Mouse (Mus musculus) cerebellum, adult 9-11 months (tissue): ENCODE data around the gene Pcsk6.
"Not testable (repeated sequence)": the region's sequence is repeated elsewhere in the genome, so short reads cannot be mapped to it uniquely, and the experiment has no call there.

Experiments
- DNase-seq: peaks from one replicate; pipeline ENCODE4 v3.0.0; 2022

Pcsk6 gene

DNA sequence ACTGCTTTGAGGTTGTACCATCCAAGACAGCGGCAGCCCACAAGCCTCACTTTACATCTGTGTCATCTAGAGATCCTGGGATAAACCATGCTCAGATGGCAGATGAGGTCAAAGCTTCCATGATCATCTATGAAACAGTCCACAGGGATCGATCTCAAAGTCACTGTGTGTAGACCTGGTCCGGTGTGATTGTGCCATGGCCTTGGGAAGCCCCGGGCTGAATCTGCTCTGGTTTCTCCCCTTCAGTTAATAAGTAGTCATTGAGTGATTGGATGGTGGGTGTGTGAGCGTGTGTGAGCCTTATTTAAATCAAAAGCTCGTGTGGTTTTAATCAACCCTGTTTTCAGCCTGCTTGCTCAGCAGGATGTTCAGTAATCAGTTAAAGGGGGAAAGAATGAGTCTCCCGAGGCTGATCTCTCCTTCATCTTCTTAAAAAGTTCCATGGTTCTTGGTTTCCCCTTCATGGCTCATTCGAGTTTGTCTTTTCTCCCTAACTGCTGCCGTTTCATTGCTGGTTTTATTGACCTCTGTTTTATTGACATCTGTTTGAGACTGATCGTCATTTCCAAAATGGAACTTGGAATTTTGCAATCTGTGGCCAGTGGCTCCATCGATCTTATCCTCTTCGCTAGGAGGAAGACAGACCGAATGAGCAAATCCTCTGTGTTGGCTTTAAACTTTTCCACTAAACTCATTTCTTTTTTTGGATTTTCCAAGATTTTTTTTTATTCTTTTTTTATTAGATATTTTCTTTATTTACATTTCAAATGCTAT lies 142.5 kb downstream of the Pcsk6 start:
- DNase-seq = no peak

DNA sequence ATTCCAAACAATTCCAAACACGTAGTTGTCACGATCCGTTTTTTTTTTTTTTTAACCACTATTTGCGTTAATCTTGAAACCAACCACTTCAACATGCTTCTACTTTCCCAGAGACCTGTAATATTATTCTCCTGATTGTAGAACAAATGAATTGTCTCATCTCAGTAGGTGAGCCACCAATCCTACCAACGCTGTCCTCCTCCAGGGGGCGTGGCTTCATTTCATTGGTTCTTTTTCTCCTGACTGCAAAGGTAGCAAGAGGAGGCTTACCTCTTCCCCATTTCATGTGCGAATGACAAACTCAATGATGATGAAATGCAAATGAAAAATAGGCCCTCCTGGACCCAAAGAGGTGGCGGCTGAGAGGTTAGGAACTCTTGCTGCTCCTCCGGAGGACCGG lies 143.5 kb downstream of the Pcsk6 start:
- no peak for DNase-seq

DNA sequence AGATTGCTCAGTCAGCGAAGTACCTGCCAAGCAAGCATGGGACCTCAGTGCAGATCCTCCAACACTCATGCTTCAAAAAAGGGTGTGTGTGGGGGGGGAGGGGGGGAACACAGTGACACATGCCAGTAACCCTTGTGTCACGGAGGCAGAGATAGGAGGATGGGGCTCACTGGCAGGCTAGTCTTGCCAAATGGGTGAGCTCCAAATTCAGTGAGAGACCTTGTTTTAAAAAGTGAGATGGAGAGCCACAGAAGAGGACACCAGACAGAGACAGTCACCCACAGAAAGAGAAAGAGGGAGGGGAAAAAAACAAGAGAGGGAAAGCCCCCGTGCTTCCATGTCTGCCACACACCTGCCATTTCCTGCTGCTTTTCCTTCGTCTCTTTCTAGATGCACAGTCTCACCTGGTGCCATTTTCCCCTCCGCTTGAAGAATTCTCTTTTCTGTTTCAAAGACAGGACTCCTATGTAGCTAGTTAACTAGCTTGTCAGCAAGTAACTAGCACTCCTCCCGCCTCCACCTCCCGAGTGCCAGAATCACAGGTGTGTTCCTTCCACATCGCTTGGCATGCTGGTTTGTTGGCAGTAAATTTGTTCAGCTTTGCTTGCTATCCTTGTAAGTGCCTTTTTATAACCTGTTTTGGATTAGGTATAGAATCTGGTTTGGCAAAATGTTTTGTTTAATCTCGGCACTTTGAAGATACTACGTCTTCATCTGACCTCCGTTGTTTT lies 146.8 kb downstream of the Pcsk6 start:
- DNase-seq = peak; percentile 97

DNA sequence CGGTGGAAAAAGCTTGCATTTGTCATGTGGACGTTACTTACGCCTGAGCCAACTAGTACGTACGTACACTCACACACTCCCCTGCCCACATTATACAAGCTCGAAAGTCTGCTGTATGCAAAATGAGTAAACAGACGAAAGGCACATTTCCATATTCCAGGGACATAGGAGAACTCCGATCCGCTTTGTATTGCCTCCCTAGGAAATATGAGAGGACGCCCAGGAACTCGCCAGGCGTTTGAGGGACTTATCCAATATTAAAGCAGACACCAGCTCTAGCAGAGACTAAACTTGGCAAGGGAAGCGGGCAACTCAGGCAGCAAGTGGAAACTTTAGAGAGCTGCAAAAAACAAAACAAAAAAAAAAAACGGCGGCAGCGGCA lies 147.3 kb downstream of the Pcsk6 start:
- DNase-seq = no peak

DNA sequence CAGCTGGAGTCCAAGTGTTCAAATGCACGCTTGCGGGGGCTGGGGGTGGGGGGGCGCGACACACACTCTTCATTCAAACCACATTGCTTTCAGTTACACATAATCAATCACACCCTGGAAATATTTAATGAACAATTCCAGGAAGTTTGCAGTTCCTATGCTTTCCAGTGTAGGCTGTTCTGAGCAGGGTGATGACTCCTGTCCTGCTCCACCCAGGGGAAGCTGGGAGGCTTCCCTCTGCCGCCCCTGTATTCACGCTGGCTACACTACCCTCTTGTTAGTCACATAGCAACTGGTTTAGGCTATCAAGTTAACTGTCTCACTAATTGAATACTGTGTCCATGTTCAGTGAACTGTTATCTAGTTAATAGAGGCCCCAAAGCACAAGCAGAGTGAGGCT lies 149.0 kb downstream of the Pcsk6 start:
- no peak for DNase-seq

DNA sequence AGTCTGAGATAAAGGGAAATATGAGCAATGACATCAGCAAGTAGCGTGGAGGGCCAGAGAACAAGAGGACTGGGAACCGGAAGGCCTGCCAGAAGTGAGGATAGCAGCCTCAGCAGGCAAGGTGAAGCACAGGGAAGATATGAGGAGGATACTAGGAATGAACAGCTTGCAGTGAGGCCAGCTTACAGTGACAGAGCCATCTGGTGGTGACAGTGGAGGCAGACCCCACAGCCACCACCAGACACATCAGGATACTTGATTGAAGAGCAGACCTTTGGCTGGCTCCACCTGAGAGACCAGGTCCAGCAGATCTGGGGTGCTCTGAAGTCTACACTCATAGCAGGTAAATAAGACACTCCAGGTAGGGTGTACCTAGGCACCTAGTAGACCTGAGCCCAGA lies 166.2 kb downstream of the Pcsk6 start:
- no peak for DNase-seq

DNA sequence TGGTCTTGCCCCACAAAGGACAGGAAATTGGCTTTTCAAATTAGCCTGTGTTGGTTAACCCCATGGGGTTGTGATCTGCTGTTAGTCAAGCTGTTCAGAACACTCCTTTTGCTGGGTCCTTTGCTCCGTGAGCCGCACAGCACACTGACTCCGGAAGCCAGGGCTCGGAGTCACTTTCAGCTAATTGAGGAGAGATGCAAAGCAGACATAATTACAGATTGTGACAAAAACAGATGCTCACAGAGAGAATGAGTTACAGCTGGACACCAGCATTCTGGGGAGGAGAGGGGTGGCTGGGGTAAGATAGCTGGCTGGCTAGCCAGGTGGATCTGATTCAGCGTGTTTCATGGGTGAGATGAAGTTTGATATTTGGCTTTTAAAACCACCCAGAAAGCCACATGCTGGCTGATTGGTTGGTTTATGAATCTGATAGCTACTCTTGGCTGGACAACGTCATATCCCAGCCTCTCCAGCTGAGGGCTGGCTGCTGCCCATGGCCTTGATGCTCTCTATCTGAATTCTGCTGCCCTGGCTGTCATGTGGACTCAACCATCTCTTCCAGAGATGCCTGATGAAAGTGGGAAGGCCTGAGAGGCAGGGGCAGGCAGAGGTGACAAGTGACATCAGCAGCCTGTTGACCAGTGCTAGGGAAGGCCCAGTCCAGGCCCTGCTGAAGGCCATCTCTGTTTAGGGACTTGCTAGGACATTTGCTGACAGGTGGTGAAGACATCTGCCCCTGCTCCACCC lies 167.4 kb downstream of the Pcsk6 start:
- no peak for DNase-seq

DNA sequence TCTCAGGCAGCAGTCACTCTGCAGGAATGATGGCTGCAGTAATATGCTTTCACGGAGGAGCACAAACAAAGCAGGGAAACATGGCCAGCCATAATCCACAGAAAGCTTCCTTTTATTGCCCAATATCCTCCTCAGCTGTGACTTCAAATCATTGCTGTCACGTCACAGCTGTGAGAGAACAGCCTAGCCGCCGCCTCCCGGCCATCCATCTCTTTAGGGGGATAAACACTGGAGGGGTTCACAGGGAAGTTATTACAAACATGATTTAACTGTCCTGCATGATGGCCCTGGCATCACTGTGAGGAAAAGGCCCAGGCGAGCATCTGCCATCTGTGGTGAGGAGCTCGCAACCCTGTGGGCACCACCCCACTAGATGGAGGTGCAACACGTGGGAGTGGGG lies 175.3 kb downstream of the Pcsk6 start:
- DNase-seq = no peak

DNA sequence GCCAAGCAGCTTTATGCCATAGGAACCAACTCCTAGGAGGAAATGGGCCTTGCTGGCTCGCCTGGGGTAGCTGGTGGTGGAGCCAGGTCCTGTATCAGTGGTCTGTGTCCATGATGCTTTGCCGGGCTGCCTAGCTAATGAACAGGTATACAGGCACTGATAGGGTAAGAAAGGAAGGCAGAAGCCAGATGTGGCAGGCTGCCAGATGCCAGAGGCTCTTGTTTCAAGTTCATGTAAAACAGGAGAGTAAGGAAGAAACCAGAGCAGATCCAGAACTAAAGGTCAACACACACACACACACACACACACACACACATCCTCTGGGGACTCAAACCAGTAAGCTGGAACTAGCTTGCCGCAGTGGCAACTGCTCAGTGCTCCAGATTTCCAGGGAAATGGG lies 176.7 kb downstream of the Pcsk6 start:
- DNase-seq = peak; percentile 64

DNA sequence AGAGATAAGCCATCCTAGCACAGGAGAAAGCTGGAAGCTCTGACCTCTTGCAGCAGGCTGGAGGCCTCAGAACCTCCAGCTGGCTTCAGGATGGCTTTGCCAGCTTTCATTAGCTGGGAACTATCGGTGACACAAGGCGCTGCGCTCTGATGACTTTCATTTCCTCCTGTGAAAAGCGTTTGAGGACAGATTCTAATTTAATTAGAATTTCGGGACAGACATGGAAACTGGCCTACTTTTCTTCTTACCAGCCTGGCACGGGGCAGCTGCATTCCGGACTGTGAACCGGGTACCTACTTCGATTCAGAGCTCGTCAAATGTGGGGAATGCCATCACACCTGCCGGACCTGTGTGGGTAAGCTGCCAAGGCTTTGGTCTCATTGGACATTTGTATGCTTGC lies 177.2 kb downstream of the Pcsk6 start:
- DNase-seq = peak; percentile 84

DNA sequence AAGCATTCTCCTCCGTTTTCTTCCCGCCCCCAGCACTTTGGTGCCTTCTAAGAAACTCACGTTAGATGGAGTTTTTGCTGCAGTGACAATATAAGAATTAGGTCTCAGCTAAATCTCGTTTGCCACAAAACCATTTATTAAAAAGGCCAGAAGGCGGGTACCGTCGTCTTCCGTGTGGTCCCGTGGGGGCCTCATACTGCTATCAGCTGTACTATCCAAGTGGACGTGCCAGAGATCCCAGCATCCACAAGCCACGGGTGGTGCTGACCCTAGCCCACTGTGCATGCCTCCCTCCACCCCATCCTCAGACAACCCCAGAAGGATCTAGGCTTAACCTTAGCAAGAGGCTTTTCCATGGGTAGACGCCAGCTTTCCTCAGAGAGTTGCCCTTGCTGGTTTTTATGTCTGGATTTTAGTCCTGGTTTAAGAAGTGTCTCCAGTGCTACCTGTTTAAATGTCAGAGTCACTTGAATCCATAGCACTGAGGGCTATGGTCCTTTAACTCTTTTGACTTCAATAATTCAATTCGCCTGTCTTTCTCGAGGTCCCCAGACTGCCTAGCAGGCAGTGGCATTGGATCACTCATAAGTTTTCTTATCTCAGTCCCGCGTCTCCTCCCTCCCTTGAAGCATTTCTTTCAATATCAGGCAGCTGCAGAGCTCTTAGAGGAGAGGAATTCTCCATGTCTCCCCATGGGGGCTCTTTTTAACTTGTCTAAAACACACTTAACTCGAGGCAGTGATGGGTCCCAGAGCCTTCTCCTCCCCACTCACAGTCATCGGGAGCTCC lies 178.7 kb downstream of the Pcsk6 start:
- no peak for DNase-seq

DNA sequence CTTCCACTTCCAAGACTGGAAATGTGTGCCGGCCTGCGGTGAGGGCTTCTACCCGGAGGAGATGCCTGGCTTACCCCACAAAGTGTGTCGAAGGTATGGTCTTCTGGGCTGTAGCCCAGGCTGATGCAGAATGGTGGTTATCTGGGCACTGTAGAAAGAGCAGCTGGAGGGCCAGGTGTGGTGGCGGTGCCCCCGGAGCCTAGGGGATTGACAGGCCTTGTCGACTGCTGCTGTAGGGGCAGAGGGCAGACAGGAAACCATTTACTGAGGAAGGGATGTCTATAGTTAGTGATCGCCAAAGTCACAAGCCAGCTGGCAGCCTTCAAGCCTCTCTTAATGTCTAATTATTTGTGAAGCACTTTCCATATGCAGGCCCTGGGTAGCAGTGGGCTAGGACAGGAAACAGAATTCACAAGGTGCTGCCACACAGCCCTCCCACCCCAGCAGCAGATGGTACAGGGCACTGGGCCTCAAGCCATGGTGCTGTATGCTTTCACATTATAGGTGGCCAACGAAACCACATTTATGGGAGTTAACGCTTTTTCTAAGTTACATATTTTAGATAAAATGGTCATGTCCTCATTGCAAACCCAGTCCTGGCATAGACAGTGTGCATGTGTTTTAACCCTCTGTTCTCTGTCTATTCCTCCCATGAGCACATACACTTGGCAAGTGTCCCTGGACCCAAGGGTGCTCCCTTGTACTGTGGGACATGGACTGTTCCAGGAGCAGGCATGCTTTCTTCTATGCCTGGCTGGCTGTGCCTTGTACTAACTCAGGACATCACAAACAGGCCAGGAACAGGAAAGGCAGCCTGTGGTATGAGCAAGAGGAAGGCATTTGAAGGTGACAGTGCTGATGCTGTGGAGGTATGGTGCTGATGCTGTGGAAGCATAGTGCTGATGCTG lies 182.3 kb downstream of the Pcsk6 start, which contains the start of gene Gm45213:
Gene Gm45213 (plus strand): TSS at position 51 of the 908 bp plus-strand sequence.
- DNase-seq = peak; percentile 88

DNA sequence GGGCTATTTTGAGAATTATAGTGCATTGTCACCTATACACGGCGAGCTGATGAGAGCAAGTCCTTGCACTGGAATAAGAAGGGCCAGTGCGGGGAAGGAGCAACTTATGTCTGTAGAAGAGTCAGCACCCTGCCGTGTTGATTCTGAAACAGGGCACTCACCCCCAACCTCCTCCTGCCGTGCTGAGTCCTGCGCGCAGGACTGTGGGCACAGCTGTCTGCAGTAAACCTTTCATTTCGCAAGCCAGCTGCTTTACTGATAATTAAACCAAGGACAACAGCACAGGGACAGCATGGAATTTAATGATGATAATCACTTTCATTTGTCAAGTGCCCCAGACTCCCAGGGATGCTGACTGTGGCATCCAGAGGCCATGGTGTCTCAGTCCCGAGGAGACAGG lies 183.1 kb downstream of the Pcsk6 start:
- no peak for DNase-seq

DNA sequence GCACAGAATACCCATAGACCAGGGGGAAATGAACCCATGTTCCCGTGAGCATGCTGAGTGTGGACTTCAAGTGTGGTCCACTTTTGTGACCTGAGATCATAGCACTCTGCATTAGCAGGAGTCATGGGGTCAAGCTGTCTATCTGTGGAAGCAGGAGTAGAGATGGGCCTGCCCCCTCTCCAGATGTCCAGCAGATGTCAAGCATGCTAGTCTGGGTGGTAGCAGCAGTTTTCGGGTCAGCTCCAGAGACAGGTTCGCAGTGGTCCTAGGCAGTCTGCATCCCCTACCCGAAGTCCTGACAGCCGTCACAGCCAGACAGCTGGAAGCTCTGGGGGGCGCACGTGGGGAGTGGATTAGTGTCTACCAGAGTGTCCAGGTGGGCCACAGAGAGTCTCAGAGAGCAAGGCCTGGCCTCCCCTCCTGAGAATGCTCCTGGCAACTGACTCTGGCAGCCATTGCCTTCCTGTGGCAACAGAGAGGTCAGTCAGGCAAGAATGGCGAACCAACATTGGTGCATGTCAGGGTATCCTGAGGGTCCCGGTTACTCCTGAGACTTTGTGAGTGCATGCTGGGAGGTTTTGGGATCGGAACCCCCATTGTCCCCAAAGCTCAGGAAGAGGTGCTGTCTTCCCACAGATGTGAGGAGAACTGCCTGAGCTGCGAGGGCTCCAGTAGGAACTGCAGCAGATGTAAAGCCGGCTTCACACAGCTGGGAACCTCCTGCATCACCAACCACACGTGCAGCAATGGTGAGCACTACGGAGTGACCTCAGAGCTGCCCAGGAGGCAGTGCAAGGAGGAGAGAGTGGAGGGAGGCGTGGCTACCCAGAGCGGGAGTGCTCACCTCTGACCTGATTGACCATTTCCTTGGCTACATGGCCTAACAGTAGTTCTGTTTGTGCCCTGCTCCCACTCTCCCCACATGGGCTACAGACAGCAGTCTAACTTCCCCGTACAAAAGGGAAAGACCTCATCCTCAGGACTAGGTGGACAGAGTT lies 185.7 kb downstream of the Pcsk6 start:
- DNase-seq = no peak

DNA sequence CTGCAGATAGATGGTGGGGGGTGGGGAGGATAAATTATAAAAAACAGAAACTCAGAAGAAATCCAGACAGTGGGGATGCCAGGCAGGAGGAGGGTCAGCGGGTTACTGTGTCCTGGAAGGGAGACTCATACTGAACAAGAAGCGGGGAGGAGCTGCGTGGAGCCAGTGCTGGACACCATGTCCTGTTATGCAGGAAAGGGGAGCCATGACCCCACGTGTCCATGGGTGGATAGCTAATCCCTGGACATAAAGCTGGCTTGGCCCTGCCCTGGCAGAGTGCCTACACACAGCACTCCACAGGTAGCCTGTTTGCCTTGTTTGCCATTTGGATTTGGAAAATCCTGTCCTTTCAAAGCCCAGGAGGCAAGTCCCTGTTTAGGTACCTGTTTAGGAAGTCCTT lies 186.4 kb downstream of the Pcsk6 start:
- no peak for DNase-seq

DNA sequence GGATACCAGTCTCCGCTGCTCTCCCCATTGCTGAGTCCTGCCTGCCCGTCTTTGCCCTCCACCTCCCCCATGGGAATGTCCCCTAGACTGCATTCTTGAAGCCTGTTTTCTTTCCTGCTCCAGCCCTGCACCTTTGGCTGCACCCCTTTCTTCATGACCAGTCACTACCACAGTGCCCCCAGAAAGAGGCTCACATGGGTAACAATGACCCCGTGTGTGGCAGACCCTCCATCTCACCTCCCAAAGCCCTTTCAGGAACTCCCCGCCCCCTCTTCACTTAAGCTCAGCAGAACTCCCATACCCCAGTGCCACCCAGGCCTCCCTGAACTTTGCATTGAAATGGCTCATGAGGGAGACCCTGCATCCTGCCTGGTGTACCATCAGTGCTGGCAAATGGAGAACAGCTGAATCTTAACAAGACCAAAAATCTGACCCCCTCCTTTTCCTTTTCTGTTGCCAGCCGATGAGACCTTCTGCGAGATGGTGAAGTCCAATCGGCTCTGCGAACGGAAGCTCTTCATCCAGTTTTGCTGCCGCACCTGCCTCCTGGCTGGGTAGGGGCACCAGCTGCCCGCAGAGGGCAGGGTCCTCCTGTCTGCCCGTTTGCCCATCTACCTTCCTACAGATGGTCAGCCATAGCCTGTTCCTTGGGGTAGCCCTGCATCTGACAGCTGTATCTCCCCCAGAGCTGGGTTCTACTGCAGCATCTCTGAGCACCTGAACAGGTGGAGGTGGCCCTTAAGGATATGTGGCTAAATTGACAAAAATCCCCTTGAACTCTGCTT lies 187.1 kb downstream of the Pcsk6 start:
- no peak for DNase-seq

DNA sequence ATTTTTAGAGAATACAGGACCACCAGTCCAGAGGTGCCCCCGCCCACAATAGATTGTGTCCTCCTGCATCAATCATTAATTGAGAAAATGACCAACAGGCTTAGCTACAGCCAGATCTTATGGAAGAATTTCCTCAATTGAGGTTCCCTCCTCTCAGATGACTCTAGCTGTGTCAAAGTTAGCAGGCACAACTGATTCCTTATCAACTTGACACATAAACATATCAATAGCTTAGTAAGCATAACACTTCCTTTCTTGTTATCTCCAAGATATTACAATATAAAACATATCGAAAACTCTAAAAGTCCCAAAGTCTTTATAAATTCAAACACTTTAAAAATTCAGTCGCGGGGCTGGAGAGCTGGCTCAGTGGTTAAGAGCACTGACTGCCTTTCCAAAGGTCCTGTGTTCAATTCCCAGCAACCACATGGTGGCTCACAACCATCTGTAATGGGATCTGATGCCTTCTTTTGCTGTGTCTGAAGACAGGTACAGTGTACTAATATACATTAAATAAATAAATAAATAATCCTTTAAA lies 192.5 kb downstream of the Pcsk6 start:
- no peak for DNase-seq

DNA sequence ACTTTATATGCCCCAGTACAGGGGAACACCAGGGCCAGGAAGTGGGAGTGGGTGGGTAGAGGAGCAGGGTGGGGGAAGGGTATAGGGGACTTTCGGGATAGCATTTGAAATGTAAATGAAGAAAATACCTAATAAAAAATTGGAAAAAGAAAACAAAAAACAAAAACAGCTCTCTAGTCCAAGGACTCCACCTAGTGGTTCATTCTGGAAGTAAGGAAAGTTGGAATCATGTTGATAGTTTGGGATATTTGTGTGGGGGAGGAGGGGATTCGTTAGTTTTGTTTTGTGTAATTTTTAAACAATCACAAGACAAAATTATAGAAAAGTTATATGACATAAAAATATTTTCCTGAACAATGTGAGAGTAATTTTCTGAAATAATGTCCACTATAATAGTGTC lies 193.8 kb downstream of the Pcsk6 start:
- not testable (repeated sequence) for DNase-seq

DNA sequence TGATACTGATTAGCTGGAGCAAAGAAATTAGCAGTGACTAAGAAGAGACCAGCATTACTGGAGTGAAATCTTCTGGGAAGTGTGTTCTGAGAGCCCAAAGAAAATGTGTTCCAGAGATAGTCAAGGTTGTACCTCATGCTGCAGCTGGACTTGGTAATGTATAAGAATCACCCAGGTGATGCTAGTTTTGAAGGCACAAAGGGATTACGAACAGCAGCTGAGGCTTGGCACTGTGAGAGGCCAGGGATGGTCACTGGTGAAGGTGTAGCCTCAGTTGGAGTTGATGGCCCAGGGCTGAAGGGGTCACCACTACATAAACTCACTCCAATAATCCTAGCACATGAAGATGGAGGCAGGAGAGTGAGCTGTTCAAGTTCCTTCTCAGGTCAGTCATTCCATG lies 197.2 kb downstream of the Pcsk6 start, which contains the start of gene Snrpa1:
Gene Snrpa1 (plus strand): TSS at position 301 of the 400 bp plus-strand sequence.
- DNase-seq = no peak
